In the genomic region with DNA sequence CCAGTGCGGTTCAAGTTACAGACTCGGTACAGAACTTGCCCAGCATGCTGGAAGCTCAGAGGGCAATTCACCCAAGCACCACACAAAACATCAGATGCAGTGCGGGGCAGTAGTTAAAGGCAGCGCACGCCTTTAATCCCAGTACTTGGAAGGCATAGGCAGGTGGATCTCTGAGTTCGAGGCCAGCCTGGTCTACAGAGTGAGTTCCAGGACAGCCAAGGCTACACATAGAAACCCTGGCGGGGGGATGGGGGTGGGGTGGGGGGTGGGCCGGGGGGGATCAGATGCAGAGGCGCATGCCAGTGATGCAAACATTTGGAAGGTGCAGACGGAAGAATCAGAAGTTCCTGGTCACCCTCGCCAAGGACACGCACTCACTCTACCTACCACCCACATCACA, we compare ENCODE assay signal across 8 mouse cellular contexts. TPM values are rescaled to one million over a fixed set of nuclear protein-coding genes. Genes with fewer than 3 reads are reported as not detected.
DNase-seq lines count a peak whose midpoint lies in the region; ATAC-seq and TF ChIP-seq lines count a peak whose summit lies in the region.

No protein-coding gene starts in this region.

- peak overlapping the region; percentile 85 for H3K4me2 ChIP-seq in kidney, embryonic 14.5 days (replicated peaks; ENCODE audit: low read depth, low read length)
- peak overlapping the region; percentile 96 for H3K4me2 ChIP-seq in hindbrain, postnatal 0 days (ENCODE audit: low read depth, low read length)
- peak overlapping the region; percentile 98 for H3K4me2 ChIP-seq in midbrain, embryonic 15.5 days

- peak overlapping the region; percentile 78; the same call in 1 of the 2 replicates for H3K27ac ChIP-seq in kidney, embryonic 14.5 days (ENCODE audit: low read depth, low read length)
- H3K27ac ChIP-seq in embryonic facial prominence, embryonic 10.5 days (replicated peaks) = peak overlapping the region; percentile 74
- H3K27ac ChIP-seq in hindbrain, postnatal 0 days = 0 out of 2 replicates have a peak overlapping the region, but pooled peaks have one; percentile 23
- 0 out of 2 replicates have a peak overlapping the region, but pooled peaks have one; percentile 41 for H3K27ac ChIP-seq in midbrain, embryonic 15.5 days

- peak overlapping the region; percentile 61 for H3K4me3 ChIP-seq in kidney, embryonic 14.5 days (ENCODE audit: low read length)
- H3K4me3 ChIP-seq in embryonic facial prominence, embryonic 10.5 days = peak overlapping the region; percentile 81
- peak overlapping the region; percentile 91 for H3K4me3 ChIP-seq in hindbrain, postnatal 0 days (ENCODE audit: low read length)
- peak overlapping the region; percentile 82 for H3K4me3 ChIP-seq in midbrain, embryonic 15.5 days

- peaks cover 19% of the 10 kb centered on the region for H3K4me1 ChIP-seq in kidney, embryonic 14.5 days (ENCODE audit: control insufficient read depth, insufficient read depth, low read length)
- peaks cover 25% of the 10 kb centered on the region for H3K4me1 ChIP-seq in embryonic facial prominence, embryonic 10.5 days
- H3K4me1 ChIP-seq in hindbrain, postnatal 0 days (ENCODE audit: insufficient read depth, low read length) = 0 out of 2 replicates have a peak, but pooled peaks cover 5% of the 10 kb centered on the region
- peaks cover 19% of the 10 kb centered on the region for H3K4me1 ChIP-seq in midbrain, embryonic 15.5 days

- DNase-seq in kidney, adult 11 months = no peak
- DNase-seq in embryonic facial prominence, embryonic 10.5 days (ENCODE audit: low spot score) = no peak
- no peak for DNase-seq in hindbrain, postnatal 0 days (ENCODE audit: low spot score)
- no peak for DNase-seq in urinary bladder, postnatal 25 days (ENCODE audit: low spot score)
- DNase-seq in yolk sac, embryonic 10.5 days (ENCODE audit: low spot score) = no peak
- no peak for DNase-seq in gastrocnemius, postnatal 36 days

- WGBS in kidney, embryonic 14.5 days = 13% methylated on average over 12 of the region's 12 CpGs
- 11% methylated on average over 12 of the region's 12 CpGs for WGBS in embryonic facial prominence, embryonic 10.5 days
- WGBS in hindbrain, postnatal 0 days = 25% methylated on average over 12 of the region's 12 CpGs
- WGBS in midbrain, embryonic 15.5 days = 20% methylated on average over 12 of the region's 12 CpGs

- intact Hi-C loops in gastrocnemius, postnatal 36 days (cut with DNase I) = loop anchor here (1.0 kb wide), 1 partner anchor 55 kb away; no protein-coding TSS in a partner anchor

- peaks cover 11% of the 10 kb centered on the region for H3K36me3 ChIP-seq in kidney, embryonic 14.5 days (ENCODE audit: control insufficient read depth, insufficient read depth, low read length)
- H3K36me3 ChIP-seq in embryonic facial prominence, embryonic 10.5 days (replicated peaks) = peaks cover 23% of the 10 kb centered on the region
- H3K36me3 ChIP-seq in hindbrain, postnatal 0 days (ENCODE audit: insufficient read depth, low read length) = peaks cover 7% of the 10 kb centered on the region; the same call in 1 of the 2 replicates
- H3K36me3 ChIP-seq in midbrain, embryonic 15.5 days (replicated peaks) = peaks cover 6% of the 10 kb centered on the region; the same call in 1 of the 2 replicates

- peak overlapping the region; percentile 50; the same call in 1 of the 2 replicates for H3K9ac ChIP-seq in kidney, embryonic 14.5 days (ENCODE audit: low read depth, low read length)
- 0 out of 2 replicates have a peak overlapping the region, but pooled peaks have one; percentile 83 for H3K9ac ChIP-seq in hindbrain, postnatal 0 days (replicated peaks; ENCODE audit: low read length)
- H3K9ac ChIP-seq in midbrain, embryonic 15.5 days = peak overlapping the region; percentile 92; the same call in 1 of the 2 replicates

- H3K9me3 ChIP-seq in kidney, embryonic 14.5 days (ENCODE audit: control insufficient read depth, low read length) = no peaks in the 10 kb centered on the region
- peaks cover 9% of the 10 kb centered on the region; the same call in 1 of the 2 replicates for H3K9me3 ChIP-seq in embryonic facial prominence, embryonic 10.5 days
- H3K9me3 ChIP-seq in hindbrain, postnatal 0 days (ENCODE audit: low read length) = no peaks in the 10 kb centered on the region
- H3K9me3 ChIP-seq in midbrain, embryonic 15.5 days = no peaks in the 10 kb centered on the region

- TF ChIP-seq CTCF in hindbrain, postnatal 0 days (IDR thresholded peaks at IDR 0.05; ENCODE audit: low read depth) = no peak

- H3K27me3 ChIP-seq in kidney, embryonic 14.5 days (ENCODE audit: control insufficient read depth, insufficient read depth, low read length) = no peaks in the 10 kb centered on the region
- H3K27me3 ChIP-seq in embryonic facial prominence, embryonic 10.5 days (replicated peaks; ENCODE audit: low read depth, poor library complexity, severe bottlenecking) = peaks cover 13% of the 10 kb centered on the region; the same call in 1 of the 2 replicates
- no peaks in the 10 kb centered on the region for H3K27me3 ChIP-seq in hindbrain, postnatal 0 days (ENCODE audit: insufficient read depth, low read length)
- H3K27me3 ChIP-seq in midbrain, embryonic 15.5 days (replicated peaks) = no peaks in the 10 kb centered on the region

- 0 out of 2 replicates have a peak, but pooled peaks have one; percentile 21 for ATAC-seq in kidney, embryonic 14.5 days (ENCODE audit: low FRiP score, low TSS enrichment)
- ATAC-seq in hindbrain, postnatal 0 days = no peak
- peak; percentile 5; the same call in 1 of the 2 replicates for ATAC-seq in midbrain, embryonic 15.5 days (replicated peaks)

RNA-seq across cellular contexts. Expression of gene Tmem120a, which starts 0.5 kb away (rescaled TPM):
- polyA plus RNA-seq in kidney, embryonic 14.5 days (2014; fragmentation: Nextera tagmentation; extraction: Ambion mirVana) = 64.7 and 65.1 TPM in 2 replicates
- 54.7 and 59.3 TPM in 2 replicates for polyA plus RNA-seq in embryonic facial prominence, embryonic 10.5 days (2016; fragmentation: Nextera tagmentation; extraction: Ambion mirVana)
- 52.8 and 71.7 TPM in 2 replicates for total RNA-seq in hindbrain, postnatal 0 days (2014; rRNA removed)
- polyA plus RNA-seq in hindbrain, postnatal 0 days (2015; fragmentation: Nextera tagmentation; extraction: Ambion mirVana) = 83.2 and 89.7 TPM in 2 replicates
- 82.4 and 85.5 TPM in 2 replicates for polyA plus RNA-seq in midbrain, embryonic 15.5 days (2015; fragmentation: Nextera tagmentation; extraction: Ambion mirVana)
- total RNA-seq in gastrocnemius, postnatal 36 days (2021) = 1 to 10 TPM; 4.3 to 7.8 TPM

RNA-seq across cellular contexts. Expression of gene Styxl1, which starts 33.4 kb away (rescaled TPM):
- polyA plus RNA-seq in kidney, embryonic 14.5 days (2014; fragmentation: Nextera tagmentation; extraction: Ambion mirVana) = 0.19 and 0.72 TPM in 2 replicates
- 0.30 and 0.31 TPM in 2 replicates for polyA plus RNA-seq in embryonic facial prominence, embryonic 10.5 days (2016; fragmentation: Nextera tagmentation; extraction: Ambion mirVana)
- 0.10 TPM in 1 of 2 replicates, not detected in the other for total RNA-seq in hindbrain, postnatal 0 days (2014; rRNA removed)
- 0.61 and 0.69 TPM in 2 replicates for polyA plus RNA-seq in hindbrain, postnatal 0 days (2015; fragmentation: Nextera tagmentation; extraction: Ambion mirVana)
- polyA plus RNA-seq in midbrain, embryonic 15.5 days (2015; fragmentation: Nextera tagmentation; extraction: Ambion mirVana) = 0.50 TPM in 1 of 2 replicates, not detected in the other
- total RNA-seq in gastrocnemius, postnatal 36 days (2021) = not detected

RNA-seq across cellular contexts. Expression of gene Mdh2, which starts 33.5 kb away (rescaled TPM):
- 429 and 590 TPM in 2 replicates for polyA plus RNA-seq in kidney, embryonic 14.5 days (2014; fragmentation: Nextera tagmentation; extraction: Ambion mirVana)
- 603 and 625 TPM in 2 replicates for polyA plus RNA-seq in embryonic facial prominence, embryonic 10.5 days (2016; fragmentation: Nextera tagmentation; extraction: Ambion mirVana)
- total RNA-seq in hindbrain, postnatal 0 days (2014; rRNA removed) = 165 and 169 TPM in 2 replicates
- polyA plus RNA-seq in hindbrain, postnatal 0 days (2015; fragmentation: Nextera tagmentation; extraction: Ambion mirVana) = 732 and 760 TPM in 2 replicates
- polyA plus RNA-seq in midbrain, embryonic 15.5 days (2015; fragmentation: Nextera tagmentation; extraction: Ambion mirVana) = 581 and 587 TPM in 2 replicates
- total RNA-seq in gastrocnemius, postnatal 36 days (2021) = 1,000 to 10,000 TPM; 1,079 to 1,088 TPM

Comparison
In these comparisons a context has a peak if more than half of its experiments do, and no peak if none do; other contexts are left out.
1. H3K27ac ChIP-seq: peak in every context shown above with its lines; median percentile 78 in kidney, embryonic 14.5 days; 74 in embryonic facial prominence, embryonic 10.5 days; 41 in midbrain, embryonic 15.5 days; 23 in hindbrain, postnatal 0 days.